Mouse (Mus musculus): ENCODE measurements around the gene Heatr5a. TPM values are rescaled to one million over a fixed set of nuclear protein-coding genes. Genes with fewer than 3 reads are reported as not detected.

Gene Heatr5a
- total RNA-seq, 1 experiment from 2014 or later: 58.0 TPM

DNA sequence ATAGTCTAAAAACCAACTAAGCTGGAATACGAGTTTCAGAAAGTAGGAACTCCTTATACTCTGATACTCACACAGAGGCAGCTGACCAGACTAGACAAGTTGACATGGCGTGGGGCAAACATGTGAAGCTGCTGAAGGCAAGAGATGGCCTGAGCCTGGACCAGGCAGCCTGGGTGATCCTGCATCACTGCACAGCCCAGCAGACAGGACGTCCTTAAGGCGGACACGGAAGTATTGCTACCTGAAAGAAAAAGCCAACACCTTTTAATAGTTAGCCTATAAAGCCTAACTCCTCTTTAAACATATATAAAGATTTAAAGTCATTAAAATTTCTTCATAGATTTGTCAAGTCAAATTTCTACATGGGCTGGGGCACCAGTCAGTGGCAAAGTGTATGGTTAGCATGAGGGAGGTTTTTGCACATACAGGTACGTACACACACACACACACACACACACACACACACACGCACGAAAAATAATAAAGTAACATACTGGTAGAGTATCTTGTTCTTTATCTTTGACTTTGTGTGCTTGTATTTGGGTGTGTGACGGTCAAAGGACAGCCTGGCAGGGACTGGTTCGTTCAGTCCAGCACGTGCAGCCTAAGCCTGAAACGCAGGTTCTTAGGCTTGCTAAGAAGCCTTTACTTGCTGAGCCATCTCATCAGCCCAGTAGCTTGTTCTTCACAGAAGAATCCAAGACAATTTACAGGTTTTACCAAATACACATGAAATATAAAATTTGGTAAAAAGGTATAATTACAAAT lies 56.0 kb downstream of the Heatr5a start:
- ATAC-seq (replicated peaks in 1 of 2; ENCODE audit: insufficient read depth in 1 of 2, low FRiP score in 2 of 2, low TSS enrichment in 1 of 2, low read depth in 1 of 2, poor library complexity in 2 of 2, severe bottlenecking in 2 of 2): no peak

DNA sequence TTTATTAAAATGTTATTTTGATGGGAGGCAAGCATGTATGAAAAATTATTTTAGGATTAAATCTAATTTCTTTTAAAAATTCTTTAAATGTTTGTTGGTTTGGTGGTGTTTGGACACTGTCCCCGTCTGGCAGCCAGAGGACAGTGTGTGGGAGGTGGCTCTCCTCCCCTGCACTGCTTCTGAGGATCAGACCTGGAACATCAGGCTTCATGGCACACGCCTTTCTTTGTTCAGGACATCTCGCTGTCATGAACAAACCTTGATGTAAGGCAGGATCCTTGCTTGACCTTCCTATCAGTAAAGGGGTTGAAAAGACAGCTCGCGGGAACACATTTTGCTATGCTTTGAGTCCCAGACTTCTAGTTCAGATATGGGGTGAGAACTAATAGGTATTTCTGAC lies 61.9 kb downstream of the Heatr5a start:
- no peak for ATAC-seq (replicated peaks in 1 of 2; ENCODE audit: insufficient read depth in 1 of 2, low FRiP score in 2 of 2, low TSS enrichment in 1 of 2, low read depth in 1 of 2, poor library complexity in 2 of 2, severe bottlenecking in 2 of 2)

DNA sequence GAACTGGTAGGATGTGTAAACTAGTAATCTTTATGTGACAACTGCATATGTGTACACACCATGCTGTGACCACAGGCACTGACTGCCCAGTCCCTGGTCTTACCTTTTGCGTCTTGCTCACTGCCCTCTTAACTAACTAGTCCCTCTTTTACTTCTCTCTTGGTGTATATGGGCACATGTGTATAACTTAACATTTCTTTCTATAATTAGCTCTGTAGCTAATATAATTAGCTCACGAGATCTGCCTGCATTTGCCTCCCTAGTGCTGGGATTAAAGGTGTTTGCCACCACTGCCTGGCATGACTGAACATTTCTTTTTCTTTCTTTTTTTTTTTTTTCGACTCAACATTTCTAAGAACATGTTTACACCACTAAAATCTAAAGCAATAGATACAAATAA lies 63.6 kb downstream of the Heatr5a start:
- no peak for ATAC-seq (replicated peaks in 1 of 2; ENCODE audit: insufficient read depth in 1 of 2, low FRiP score in 2 of 2, low TSS enrichment in 1 of 2, low read depth in 1 of 2, poor library complexity in 2 of 2, severe bottlenecking in 2 of 2)

DNA sequence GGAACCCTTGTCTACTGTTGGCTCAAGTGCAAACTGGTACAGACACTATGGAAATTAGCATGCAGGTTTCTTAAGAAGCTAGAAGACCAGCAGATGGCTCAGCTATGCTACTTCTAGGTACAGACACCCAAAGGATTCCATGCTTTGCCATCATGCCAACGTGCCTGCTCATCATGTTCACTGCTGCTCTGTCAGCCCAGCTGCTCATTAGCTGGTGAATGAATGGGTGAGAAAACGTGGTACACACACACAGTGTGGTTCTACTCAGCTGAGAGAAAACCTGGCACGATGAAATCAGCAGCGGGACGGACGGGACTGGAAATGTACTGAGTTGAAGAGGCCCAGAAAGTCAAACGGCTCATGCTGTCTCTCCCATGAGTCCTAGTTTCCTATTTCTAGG lies 70.6 kb downstream of the Heatr5a start:
- no peak for ATAC-seq (replicated peaks in 1 of 2; ENCODE audit: insufficient read depth in 1 of 2, low FRiP score in 2 of 2, low TSS enrichment in 1 of 2, low read depth in 1 of 2, poor library complexity in 2 of 2, severe bottlenecking in 2 of 2)

DNA sequence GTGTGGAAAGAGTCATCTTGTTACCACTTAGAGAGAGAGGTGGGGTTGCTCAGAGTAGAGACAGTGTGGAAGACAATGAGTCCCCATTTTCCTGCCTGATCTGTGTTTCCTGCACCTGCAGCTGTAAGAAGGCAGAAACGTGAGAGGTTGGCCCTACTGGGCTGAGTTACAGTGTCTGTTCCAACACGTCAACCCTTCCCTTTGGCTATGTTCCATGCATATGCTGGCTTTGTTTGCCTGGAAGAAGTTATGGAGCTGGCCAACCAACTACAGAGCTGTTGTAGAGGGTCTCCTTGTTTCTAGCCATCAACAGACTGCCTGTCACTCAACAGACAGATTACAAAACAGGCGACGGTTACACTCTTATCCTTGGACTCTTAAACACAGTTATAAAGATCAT lies 74.2 kb downstream of the Heatr5a start:
- no peak for ATAC-seq (replicated peaks in 1 of 2; ENCODE audit: insufficient read depth in 1 of 2, low FRiP score in 2 of 2, low TSS enrichment in 1 of 2, low read depth in 1 of 2, poor library complexity in 2 of 2, severe bottlenecking in 2 of 2)

DNA sequence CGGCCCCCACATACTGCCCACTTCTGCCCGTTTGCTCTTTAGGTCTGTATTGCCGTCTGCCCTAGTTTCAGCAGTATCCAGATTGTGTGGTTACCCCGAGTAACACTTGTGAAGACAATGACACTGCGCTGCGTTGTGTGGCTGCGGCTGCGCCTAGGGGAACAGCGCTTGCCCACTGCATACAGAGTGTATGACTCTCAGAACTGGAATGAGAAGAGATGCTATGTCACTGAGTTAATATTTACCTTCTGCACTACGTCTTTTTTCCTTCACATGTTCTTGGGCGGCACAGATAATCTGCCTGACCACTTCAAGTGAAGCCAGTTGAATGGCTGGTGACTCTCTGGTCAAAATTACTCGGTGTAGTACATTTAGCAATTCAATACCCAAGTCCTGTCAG lies 82.5 kb downstream of the Heatr5a start:
- ATAC-seq (replicated peaks in 1 of 2; ENCODE audit: insufficient read depth in 1 of 2, low FRiP score in 2 of 2, low TSS enrichment in 1 of 2, low read depth in 1 of 2, poor library complexity in 2 of 2, severe bottlenecking in 2 of 2): no peak

DNA sequence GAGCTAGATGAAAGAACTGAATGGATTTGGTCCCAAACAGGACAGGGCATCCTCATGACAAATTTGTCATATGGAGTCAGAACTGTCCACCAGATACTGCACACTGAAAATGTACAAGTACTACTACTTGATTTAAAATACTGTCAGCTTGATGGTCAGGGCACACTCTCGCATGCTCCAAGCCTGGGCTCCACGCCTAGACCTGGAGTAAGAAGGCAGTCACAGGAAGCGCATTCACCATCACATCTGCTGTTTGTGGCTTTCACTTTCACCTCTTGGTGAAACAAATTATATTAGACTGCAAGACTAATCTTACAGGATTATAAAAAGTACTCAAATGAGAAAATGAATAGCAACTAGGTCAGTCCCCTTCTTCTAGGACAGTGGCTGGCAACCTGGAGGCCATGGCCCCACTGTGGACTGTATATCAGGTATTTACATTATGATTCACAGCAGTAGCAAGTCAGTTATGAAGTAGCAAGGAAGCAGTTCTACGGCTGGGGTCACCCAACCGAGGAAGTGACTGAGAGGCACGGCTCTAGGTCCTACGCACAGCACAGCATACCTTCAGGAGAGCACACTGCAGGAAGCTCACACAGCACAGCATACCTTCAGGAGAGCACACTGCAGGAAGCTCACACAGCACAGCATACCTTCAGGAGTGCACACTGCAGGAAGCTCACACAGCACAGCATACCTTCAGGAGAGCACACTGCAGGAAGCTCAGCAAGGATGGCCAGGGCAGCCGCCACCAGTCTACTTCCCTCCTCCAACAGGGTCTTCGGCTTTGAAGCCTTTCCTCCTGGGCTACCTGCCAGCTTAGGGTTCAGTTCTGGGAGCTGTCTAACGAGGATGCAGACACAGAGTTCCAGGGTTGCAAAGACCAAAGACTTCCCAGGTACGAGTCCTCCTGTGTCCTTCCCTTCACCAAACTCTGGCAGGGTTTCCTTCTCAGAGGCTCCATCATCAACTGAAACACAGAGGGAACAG lies 83.5 kb downstream of the Heatr5a start:
- peak; percentile 74 to 80 for ATAC-seq (replicated peaks in 1 of 2; ENCODE audit: insufficient read depth in 1 of 2, low FRiP score in 2 of 2, low TSS enrichment in 1 of 2, low read depth in 1 of 2, poor library complexity in 2 of 2, severe bottlenecking in 2 of 2)

DNA sequence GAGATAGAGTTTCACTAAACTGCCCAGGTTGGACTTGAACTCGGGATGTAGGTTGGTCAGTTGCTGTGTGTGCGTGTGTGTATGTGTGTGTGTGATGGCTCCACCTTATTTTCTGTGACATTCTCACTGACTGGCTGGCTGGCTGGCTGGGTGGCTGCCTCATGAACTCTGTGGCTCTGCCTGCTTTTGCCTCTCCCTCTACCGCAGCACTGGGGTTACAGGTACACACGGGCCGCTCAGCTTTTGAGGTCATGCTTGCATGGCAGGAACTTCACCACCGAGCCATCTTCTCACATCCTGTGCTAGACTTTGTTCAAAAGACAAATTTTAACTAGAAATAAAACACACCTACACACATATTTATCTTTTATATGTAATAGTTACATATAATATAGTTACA lies 84.8 kb downstream of the Heatr5a start:
- no peak for ATAC-seq (replicated peaks in 1 of 2; ENCODE audit: insufficient read depth in 1 of 2, low FRiP score in 2 of 2, low TSS enrichment in 1 of 2, low read depth in 1 of 2, poor library complexity in 2 of 2, severe bottlenecking in 2 of 2)

DNA sequence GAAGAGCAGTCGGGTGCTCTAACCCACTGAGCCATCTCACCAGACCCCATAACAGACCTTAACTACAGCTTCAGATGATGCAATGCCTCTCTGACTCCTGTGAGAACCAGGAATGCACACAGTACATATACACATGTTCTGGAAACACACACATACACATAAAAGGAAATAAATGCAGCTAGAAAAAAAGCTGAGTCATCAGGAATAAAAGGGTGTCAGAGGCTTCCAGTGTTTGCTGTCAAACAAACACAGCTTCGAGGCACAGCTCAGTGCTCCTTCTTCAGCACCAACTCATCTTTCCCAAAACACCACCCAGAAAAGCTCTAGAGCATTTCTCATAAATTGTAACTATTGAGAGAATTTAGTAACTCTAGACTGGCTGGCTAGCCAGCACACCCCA lies 86.3 kb downstream of the Heatr5a start:
- ATAC-seq (replicated peaks in 1 of 2; ENCODE audit: insufficient read depth in 1 of 2, low FRiP score in 2 of 2, low TSS enrichment in 1 of 2, low read depth in 1 of 2, poor library complexity in 2 of 2, severe bottlenecking in 2 of 2): no peak

DNA sequence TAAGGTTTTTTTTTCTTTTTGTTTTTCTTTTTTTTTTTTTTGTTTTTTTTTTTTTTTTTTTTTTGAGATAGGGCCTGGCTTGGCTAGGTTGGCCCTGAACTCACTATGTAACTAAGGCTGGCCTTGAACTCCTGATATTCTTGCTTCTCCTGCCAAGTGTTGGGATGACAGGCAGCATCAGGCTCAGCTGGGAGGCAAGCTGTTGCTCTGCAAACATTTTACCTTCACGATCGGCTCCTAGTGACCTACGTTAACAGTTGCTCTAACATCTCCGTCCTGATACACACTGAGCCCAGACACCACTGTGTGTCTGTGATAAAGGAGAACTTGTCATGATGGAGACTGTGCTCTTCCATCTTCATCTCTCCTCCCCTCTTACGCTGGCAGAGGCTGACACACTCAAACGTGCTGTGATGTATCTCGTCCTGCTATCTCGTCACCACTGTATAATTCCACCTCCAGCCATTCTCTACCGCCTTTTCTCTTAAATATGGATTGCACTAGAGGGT lies 87.8 kb downstream of the Heatr5a start:
- ATAC-seq (replicated peaks in 1 of 2; ENCODE audit: insufficient read depth in 1 of 2, low FRiP score in 2 of 2, low TSS enrichment in 1 of 2, low read depth in 1 of 2, poor library complexity in 2 of 2, severe bottlenecking in 2 of 2): peak in 1 of 2 experiments; percentile 19; a peak in 1 of 4 replicates

DNA sequence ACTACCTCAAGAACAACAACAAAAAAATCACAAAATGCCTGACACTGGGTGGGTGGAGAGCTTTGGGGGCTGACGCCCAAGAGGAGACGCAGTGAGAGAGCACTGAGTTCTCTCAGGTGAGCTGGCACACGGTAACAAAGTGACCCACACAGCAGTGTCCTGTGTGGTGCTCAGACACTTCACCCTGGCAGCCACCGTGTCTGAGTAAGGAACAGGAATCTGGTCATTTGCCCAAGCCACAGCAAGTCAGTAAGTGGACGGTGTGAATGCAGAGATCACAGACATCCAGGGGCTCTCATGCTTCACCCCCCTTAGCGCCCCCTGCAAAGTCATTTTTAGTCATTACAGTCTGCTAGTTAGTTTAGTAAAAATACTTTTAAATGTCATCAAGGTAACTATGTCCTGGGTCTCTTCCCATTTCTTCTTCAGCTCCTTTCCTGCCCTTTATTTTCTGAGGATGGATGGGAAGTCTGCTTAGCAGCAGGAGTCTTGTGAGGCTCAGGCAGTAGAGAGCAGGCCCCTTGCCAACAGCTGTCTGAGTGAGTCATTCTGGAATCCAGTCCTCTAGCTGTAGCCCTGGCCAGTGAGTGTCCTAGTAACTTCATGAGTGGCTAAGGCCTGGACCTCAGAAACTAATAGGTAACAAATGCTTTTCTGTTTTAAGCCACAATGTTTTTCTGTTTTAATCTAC lies 88.4 kb downstream of the Heatr5a start:
- no peak for ATAC-seq (replicated peaks in 1 of 2; ENCODE audit: insufficient read depth in 1 of 2, low FRiP score in 2 of 2, low TSS enrichment in 1 of 2, low read depth in 1 of 2, poor library complexity in 2 of 2, severe bottlenecking in 2 of 2)

DNA sequence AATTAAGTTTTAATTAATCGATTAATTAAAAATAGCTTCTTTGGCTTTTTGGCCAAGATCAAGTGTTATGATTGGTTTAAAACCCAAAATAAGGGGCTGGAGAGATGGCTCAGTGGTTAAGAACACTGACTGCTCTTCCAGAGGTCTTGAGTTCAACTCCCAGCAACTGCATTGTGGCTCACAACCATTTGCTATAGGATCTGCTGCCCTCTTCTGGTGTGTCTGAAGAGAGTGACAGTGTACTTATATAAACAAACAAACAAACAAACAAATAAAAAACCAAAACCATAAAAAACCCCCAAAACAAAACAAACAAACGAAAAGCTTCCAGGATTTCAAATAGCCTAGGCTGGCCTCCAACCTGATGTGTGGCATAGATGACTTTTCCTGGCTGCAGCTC lies 89.3 kb downstream of the Heatr5a start:
- no peak for ATAC-seq (replicated peaks in 1 of 2; ENCODE audit: insufficient read depth in 1 of 2, low FRiP score in 2 of 2, low TSS enrichment in 1 of 2, low read depth in 1 of 2, poor library complexity in 2 of 2, severe bottlenecking in 2 of 2)

DNA sequence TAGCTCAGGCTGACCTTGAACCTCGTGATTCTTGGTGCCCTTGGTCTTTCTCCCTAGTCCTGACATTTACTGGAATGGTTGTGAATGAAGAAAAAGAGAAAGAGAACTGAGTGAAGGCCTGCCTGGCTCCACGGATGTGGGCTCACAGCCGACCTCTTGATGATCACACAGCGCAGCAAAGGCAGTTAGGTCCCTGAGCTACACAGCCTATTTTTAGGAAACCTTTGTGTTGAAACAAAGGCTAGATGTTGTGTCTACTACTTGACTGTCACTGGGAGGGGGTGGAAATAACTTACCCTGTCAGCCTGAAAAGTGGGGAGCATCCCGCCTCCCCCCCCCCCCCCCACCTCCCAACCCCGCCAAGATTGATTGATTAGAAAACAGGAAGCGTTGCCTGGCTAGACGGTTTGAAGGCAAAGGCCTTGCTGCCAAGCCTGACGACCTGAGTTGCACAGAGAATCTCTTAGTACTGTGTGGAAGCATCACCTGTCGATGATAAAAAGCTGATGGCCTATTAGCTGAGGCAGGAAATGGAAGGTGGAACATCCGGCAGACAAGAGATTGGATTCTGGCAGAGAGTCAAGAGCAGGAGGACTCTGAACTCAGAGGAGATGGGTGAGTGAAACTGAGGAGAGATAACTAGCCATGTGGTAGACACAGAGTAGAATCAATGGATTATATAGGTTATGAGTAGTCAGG lies 99.5 kb downstream of the Heatr5a start:
- ATAC-seq (replicated peaks in 1 of 2; ENCODE audit: insufficient read depth in 1 of 2, low FRiP score in 2 of 2, low TSS enrichment in 1 of 2, low read depth in 1 of 2, poor library complexity in 2 of 2, severe bottlenecking in 2 of 2): peak in 1 of 2 experiments; percentile 20; a peak in 1 of 4 replicates

DNA sequence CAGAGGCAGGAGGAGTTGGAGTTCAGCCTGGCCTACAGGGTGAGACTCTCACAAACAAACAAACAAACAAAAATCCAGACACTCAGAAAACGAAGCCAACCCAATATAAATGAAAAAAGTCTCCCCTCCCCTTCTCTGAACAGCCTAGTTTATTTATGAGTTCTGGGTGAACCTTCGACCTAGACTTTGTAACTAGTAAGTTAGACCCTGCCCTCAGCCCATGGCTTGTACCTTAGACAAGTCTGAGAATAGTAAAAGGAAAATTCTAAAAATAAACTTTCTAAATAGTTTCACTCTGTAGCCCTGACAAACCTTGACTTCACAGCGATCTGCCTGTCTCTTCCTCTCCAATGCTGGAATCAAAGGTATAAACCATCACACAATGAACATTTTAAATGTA lies 101.6 kb downstream of the Heatr5a start:
- ATAC-seq (replicated peaks in 1 of 2; ENCODE audit: insufficient read depth in 1 of 2, low FRiP score in 2 of 2, low TSS enrichment in 1 of 2, low read depth in 1 of 2, poor library complexity in 2 of 2, severe bottlenecking in 2 of 2): no peak

DNA sequence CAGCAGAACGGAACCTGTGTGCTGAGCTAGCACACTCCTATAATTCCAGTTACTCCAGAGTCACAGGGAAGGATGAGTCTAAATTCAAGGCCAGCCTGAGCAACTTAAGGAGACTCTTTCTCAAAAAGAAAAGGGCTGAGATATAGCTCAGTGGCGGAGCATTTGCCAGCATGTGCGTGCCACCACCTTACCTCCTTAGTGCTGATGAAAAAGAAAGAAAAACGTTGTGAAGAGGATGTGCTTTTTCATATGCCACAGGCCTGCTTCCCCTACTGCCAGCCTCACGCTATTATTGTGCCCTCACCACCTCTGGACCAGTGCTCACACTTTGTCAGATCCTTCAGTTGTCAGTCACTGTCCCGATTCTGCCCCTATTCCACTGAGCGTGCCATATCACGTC lies 104.0 kb downstream of the Heatr5a start:
- no peak for ATAC-seq (replicated peaks in 1 of 2; ENCODE audit: insufficient read depth in 1 of 2, low FRiP score in 2 of 2, low TSS enrichment in 1 of 2, low read depth in 1 of 2, poor library complexity in 2 of 2, severe bottlenecking in 2 of 2)

DNA sequence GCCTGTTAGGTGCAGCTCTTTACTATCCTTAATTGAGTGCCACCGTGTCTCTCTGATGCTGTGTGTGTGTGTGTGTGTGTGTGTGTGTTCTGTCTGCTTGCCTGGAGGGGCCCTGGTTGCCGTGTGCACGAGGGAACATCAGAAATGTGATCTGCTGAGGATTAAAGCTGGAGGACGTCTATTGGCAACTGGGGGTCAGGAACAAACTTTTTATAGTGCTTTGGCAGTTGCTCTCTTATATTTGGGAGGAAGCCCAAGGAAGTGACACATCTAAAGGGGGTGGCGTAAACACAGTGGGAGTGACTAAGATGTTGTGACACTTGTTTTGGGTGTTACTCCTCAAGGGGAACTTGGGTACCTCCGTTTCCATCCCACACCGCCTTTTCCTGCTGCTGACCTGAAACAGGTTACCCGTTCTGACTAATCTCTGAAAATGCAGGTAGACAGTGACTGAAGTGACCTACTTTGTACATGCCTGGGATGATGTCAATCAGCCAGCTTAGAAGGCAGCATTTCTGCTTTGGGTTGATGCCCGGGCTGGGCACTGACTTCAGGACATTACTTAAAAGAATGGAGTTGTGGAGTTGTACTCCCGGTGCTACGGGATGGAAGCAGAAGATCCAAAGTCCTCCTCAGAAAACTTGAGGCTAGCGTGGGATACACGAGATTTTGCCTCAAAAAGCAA lies 104.8 kb downstream of the Heatr5a start:
- peak; percentile 75 to 77 for ATAC-seq (replicated peaks in 1 of 2; ENCODE audit: insufficient read depth in 1 of 2, low FRiP score in 2 of 2, low TSS enrichment in 1 of 2, low read depth in 1 of 2, poor library complexity in 2 of 2, severe bottlenecking in 2 of 2)

DNA sequence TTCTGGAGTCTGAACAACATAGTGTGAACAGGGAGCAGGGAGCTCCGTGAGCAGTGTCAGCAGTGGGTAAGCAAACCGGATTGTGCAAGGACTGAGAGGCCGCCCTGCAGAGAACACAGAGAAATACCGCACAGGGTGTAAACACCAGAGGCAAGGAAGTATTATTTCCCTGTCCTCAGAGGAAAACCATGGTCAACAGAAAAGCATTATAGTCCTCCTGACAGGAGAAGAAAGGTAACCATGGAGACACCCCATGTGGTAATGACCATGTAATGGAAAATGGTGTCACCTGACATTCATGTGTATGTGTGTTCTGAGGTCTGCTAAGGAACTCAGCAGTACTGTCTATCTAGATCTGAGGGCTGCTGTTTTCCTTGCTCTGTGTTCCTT lies 105.3 kb downstream of the Heatr5a start:
- ATAC-seq (replicated peaks in 1 of 2; ENCODE audit: insufficient read depth in 1 of 2, low FRiP score in 2 of 2, low TSS enrichment in 1 of 2, low read depth in 1 of 2, poor library complexity in 2 of 2, severe bottlenecking in 2 of 2): peak; percentile 76 to 81

Measured in hematopoietic stem cell, adult 5-6 weeks (primary cell).